Mouse (Mus musculus) T-helper 1 cell (primary cell): ENCODE results near the gene Lfng.

Experiments used
- in situ Hi-C: fragments of 300-600 bp; cut with MboI, MseI; formaldehyde crosslinking; loops from one replicate; pipeline ENCODE4 v1.15.1; 2025; ENCODE audit warnings: high pct_unique_total_duplicates

Gene Lfng

GRCm38 (mm10) chr5:140661875-140662643 is 54.9 kb downstream of the Lfng start:
- in situ Hi-C loops: no loop called here

GRCm38 (mm10) chr5:140662741-140663592 is 55.8 kb downstream of the Lfng start:
- in situ Hi-C loops: no loop called here

GRCm38 (mm10) chr5:140663621-140664180 is 56.6 kb downstream of the Lfng start:
- in situ Hi-C loops: no loop called here
